Mouse (Mus musculus) brain, embryonic 14.5 days (tissue): ENCODE results near the gene Snap25.

Source experiments
- CTCF ChIP-seq: fragments of 200-500 bp; IDR thresholded peaks from 2 replicates; pipeline ENCODE4 v1.5.1; 2012; ENCODE audit warnings: inconsistent platforms, mild to moderate bottlenecking, moderate library complexity, borderline replicate concordance; ENCODE audit not compliant: insufficient read depth, insufficient read length; ENCODE audit errors: extremely low read depth
- POLR2A ChIP-seq: fragments of 200-500 bp; IDR thresholded peaks from 2 replicates; pipeline ENCODE4 v1.6.1; 2012; ENCODE audit warnings: mild to moderate bottlenecking, inconsistent platforms, borderline replicate concordance; ENCODE audit not compliant: poor library complexity, insufficient read depth, insufficient read length, severe bottlenecking; ENCODE audit errors: extremely low read depth

DNA sequence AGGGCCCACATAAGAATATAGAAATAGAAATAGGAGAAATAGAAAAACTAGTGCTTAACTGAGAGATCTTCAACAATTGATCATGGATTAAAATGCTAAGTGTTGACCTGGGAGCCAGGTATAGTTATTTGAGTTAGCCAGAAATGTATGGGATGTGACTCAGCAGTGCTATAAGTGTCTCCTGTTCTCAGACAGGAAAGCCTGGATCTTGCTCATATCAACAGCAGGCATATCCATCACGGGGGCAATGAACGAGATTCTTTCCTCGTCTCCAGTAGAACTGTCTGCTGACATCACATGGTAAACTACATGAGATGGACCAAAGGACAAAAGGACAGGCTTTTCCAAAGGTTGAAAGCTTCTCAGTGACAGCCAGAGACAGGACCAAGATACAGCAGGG is 88.8 kb downstream of the Snap25 start:
- TF ChIP-seq CTCF (no peak), POLR2A (no peak)
